Mouse (Mus musculus) embryonic facial prominence, embryonic 12.5 days (tissue): ENCODE measurements at regions not wholly inside any gene's neighbourhood (a gene's known extent, or its start where the extent isn't known, plus 50 kb on each side); places are given as distances from the start of the nearest gene placed in this dataset.

Experiments used
- ATAC-seq: fragments of 200-750 bp; cut with Nextera tagmentation; 2 replicates; pipeline ENCODE4 v1.8.0; 2017; ENCODE audit not compliant: insufficient number of reproducible peaks, insufficient read depth, low FRiP score, low TSS enrichment
- H3K27ac ChIP-seq: fragments of 300-500 bp; sonication (generic); 2 replicates; pipeline ENCODE4 v1.5.1; 2016; ENCODE audit warnings: mild to moderate bottlenecking
- H3K27me3 ChIP-seq: fragments of 300-500 bp; sonication (generic); 2 replicates; pipeline ENCODE4 v1.6.1; 2016; ENCODE audit warnings: mild to moderate bottlenecking, moderate library complexity
- H3K36me3 ChIP-seq: fragments of 300-500 bp; sonication (generic); 2 replicates; pipeline ENCODE4 v1.6.1; 2016; ENCODE audit warnings: mild to moderate bottlenecking
- H3K4me1 ChIP-seq: fragments of 300-500 bp; sonication (generic); 2 replicates; pipeline ENCODE4 v1.6.1; 2016
- H3K4me2 ChIP-seq: fragments of 300-500 bp; sonication (generic); replicated peaks from 2 replicates; pipeline ENCODE4 v1.6.1; 2016; ENCODE audit warnings: mild to moderate bottlenecking, moderate library complexity
- H3K4me3 ChIP-seq: fragments of 300-500 bp; sonication (generic); 2 replicates; pipeline ENCODE4 v1.5.1; 2016; ENCODE audit warnings: mild to moderate bottlenecking
- H3K9ac ChIP-seq: fragments of 300-500 bp; sonication (generic); 2 replicates; pipeline ENCODE4 v1.6.1; 2016; ENCODE audit warnings: mild to moderate bottlenecking, moderate library complexity
- H3K9me3 ChIP-seq: fragments of 300-500 bp; sonication (generic); 2 replicates; pipeline ENCODE4 v1.6.1; 2016; ENCODE audit warnings: mild to moderate bottlenecking, moderate library complexity
- WGBS: fragments of 180-500 bp; shearing (Covaris S2); methylation state at CpG from one replicate; pipeline ENCODE4 v1.1.7; 2016; 5-methylcytosine and 5-hydroxymethylcytosine counted together

- H3K36me3 ChIP-seq = no peaks in the 10 kb centered on the region
- no peak overlapping the region for H3K4me2 ChIP-seq
- WGBS = 47% methylated on average over 6 of the region's 6 CpGs
- H3K9me3 ChIP-seq = no peaks in the 10 kb centered on the region
- H3K27me3 ChIP-seq = no peaks in the 10 kb centered on the region
- H3K9ac ChIP-seq = no peak overlapping the region
- no peak overlapping the region for H3K4me3 ChIP-seq
- peaks cover 10% of the 10 kb centered on the region for H3K4me1 ChIP-seq
- H3K27ac ChIP-seq = peak overlapping the region; percentile 46; the same call in 1 of the 2 replicates
- no peak for ATAC-seq
Observed at GRCm38 (mm10) chr17:47138174-47138573, 127.8 kb upstream of the Ubr2 start.

- Histone ChIP-seq H3K27ac (no peak overlapping the region), H3K4me1 (peaks cover 7% of the 10 kb centered on the region), H3K36me3 (no peaks in the 10 kb centered on the region), H3K9ac (no peak overlapping the region), H3K27me3 (no peaks in the 10 kb centered on the region), H3K9me3 (no peaks in the 10 kb centered on the region), H3K4me2 (no peak overlapping the region), H3K4me3 (no peak overlapping the region)
- no peak for ATAC-seq
- WGBS = 86% methylated on average over 5 of the region's 5 CpGs
Observed at GRCm38 (mm10) chr17:47135391-47135790, 125.0 kb upstream of the Ubr2 start.

- Histone ChIP-seq H3K4me2 (no peak overlapping the region), H3K4me3 (no peak overlapping the region), H3K4me1 (peaks cover 3% of the 10 kb centered on the region), H3K27me3 (no peaks in the 10 kb centered on the region), H3K9ac (no peak overlapping the region), H3K9me3 (no peaks in the 10 kb centered on the region), H3K27ac (no peak overlapping the region), H3K36me3 (no peaks in the 10 kb centered on the region)
- 22% methylated on average over 2 of the region's 2 CpGs for WGBS
- no peak for ATAC-seq
Observed at GRCm38 (mm10) chr17:47133785-47134184, 123.4 kb upstream of the Ubr2 start.

- ATAC-seq = no peak
- no peaks in the 10 kb centered on the region for H3K9me3 ChIP-seq
Observed at GRCm38 (mm10) chr17:47127571-47127970, 117.2 kb upstream of the Ubr2 start.

GRCm38 (mm10) chr17:47123576-47123975 is 113.2 kb upstream of the Ubr2 start:
- Histone ChIP-seq H3K4me2 (no peak overlapping the region), H3K9me3 (no peaks in the 10 kb centered on the region), H3K9ac (no peak overlapping the region), H3K27me3 (no peaks in the 10 kb centered on the region), H3K36me3 (no peaks in the 10 kb centered on the region), H3K27ac (no peak overlapping the region), H3K4me3 (no peak overlapping the region), H3K4me1 (no peaks in the 10 kb centered on the region)
- no peak for ATAC-seq
- 86% methylated on average over 18 of the region's 18 CpGs for WGBS

More at GRCm38 (mm10) chr17:47127571-47127970, 117.2 kb upstream of the Ubr2 start:
- Histone ChIP-seq H3K36me3 (no peaks in the 10 kb centered on the region), H3K27me3 (no peaks in the 10 kb centered on the region), H3K4me3 (no peak overlapping the region), H3K9ac (no peak overlapping the region), H3K27ac (no peak overlapping the region), H3K4me2 (no peak overlapping the region), H3K4me1 (no peaks in the 10 kb centered on the region)
- 90% methylated on average over 3 of the region's 3 CpGs for WGBS

- Histone ChIP-seq H3K36me3 (no peaks in the 10 kb centered on the region), H3K4me1 (no peaks in the 10 kb centered on the region), H3K9ac (no peak overlapping the region), H3K4me2 (no peak overlapping the region), H3K27ac (no peak overlapping the region), H3K4me3 (no peak overlapping the region), H3K9me3 (no peaks in the 10 kb centered on the region), H3K27me3 (no peaks in the 10 kb centered on the region)
- 79% methylated on average over 9 of the region's 9 CpGs for WGBS
- no peak for ATAC-seq
Observed at GRCm38 (mm10) chr17:47122221-47122620, 111.9 kb upstream of the Ubr2 start.

- ATAC-seq = no peak
- H3K27ac ChIP-seq = no peak overlapping the region
- no peak overlapping the region for H3K4me3 ChIP-seq
- H3K9me3 ChIP-seq = no peaks in the 10 kb centered on the region
- H3K36me3 ChIP-seq = no peaks in the 10 kb centered on the region
- no peaks in the 10 kb centered on the region for H3K27me3 ChIP-seq
- no peak overlapping the region for H3K4me2 ChIP-seq
- H3K4me1 ChIP-seq = no peaks in the 10 kb centered on the region
- 86% methylated on average over 7 of the region's 7 CpGs for WGBS
- no peak overlapping the region for H3K9ac ChIP-seq
Observed at GRCm38 (mm10) chr17:47118010-47118409, 107.7 kb upstream of the Ubr2 start.

GRCm38 (mm10) chr17:47115754-47116153 is 105.4 kb upstream of the Ubr2 start:
- Histone ChIP-seq H3K4me1 (no peaks in the 10 kb centered on the region), H3K27ac (no peak overlapping the region), H3K9me3 (0 out of 2 replicates have a peak, but pooled peaks cover 3% of the 10 kb centered on the region), H3K4me3 (no peak overlapping the region), H3K36me3 (no peaks in the 10 kb centered on the region), H3K27me3 (no peaks in the 10 kb centered on the region), H3K4me2 (no peak overlapping the region), H3K9ac (no peak overlapping the region)
- whole genome bisulfite sequencing = 45% methylated on average over 13 of the region's 13 CpGs
- ATAC-seq = no peak

GRCm38 (mm10) chr17:47115141-47115540 is 104.8 kb upstream of the Ubr2 start:
- no peak overlapping the region for H3K4me3 ChIP-seq
- no peak overlapping the region for H3K27ac ChIP-seq
- no peak overlapping the region for H3K9ac ChIP-seq
- H3K9me3 ChIP-seq = 0 out of 2 replicates have a peak, but pooled peaks cover 3% of the 10 kb centered on the region
- no peak for ATAC-seq
- H3K4me2 ChIP-seq = no peak overlapping the region
- WGBS = 90% methylated on average over 5 of the region's 5 CpGs
- no peaks in the 10 kb centered on the region for H3K36me3 ChIP-seq
- H3K27me3 ChIP-seq = no peaks in the 10 kb centered on the region
- H3K4me1 ChIP-seq = no peaks in the 10 kb centered on the region

GRCm38 (mm10) chr17:47114736-47115135 is 104.4 kb upstream of the Ubr2 start:
- H3K4me2 ChIP-seq = no peak overlapping the region
- no peaks in the 10 kb centered on the region for H3K4me1 ChIP-seq
- 0 out of 2 replicates have a peak, but pooled peaks cover 3% of the 10 kb centered on the region for H3K9me3 ChIP-seq
- no peak overlapping the region for H3K9ac ChIP-seq
- no peak overlapping the region for H3K4me3 ChIP-seq
- WGBS = 86% methylated on average over 7 of the region's 7 CpGs
- no peak for ATAC-seq
- H3K36me3 ChIP-seq = no peaks in the 10 kb centered on the region
- no peak overlapping the region for H3K27ac ChIP-seq
- no peaks in the 10 kb centered on the region for H3K27me3 ChIP-seq

GRCm38 (mm10) chr17:47112556-47113225 is 102.3 kb upstream of the Ubr2 start:
- Histone ChIP-seq H3K9me3 (0 out of 2 replicates have a peak, but pooled peaks cover 3% of the 10 kb centered on the region), H3K27me3 (no peaks in the 10 kb centered on the region), H3K4me3 (no peak overlapping the region), H3K36me3 (no peaks in the 10 kb centered on the region), H3K4me2 (no peak overlapping the region), H3K4me1 (no peaks in the 10 kb centered on the region), H3K9ac (no peak overlapping the region), H3K27ac (no peak overlapping the region)
- whole genome bisulfite sequencing = 86% methylated on average over 16 of the region's 16 CpGs
- no peak for ATAC-seq

GRCm38 (mm10) chr17:47110836-47111235 is 100.5 kb upstream of the Ubr2 start:
- H3K36me3 ChIP-seq = no peaks in the 10 kb centered on the region
- no peak overlapping the region for H3K4me3 ChIP-seq
- H3K9ac ChIP-seq = no peak overlapping the region
- 0 out of 2 replicates have a peak, but pooled peaks cover 3% of the 10 kb centered on the region for H3K9me3 ChIP-seq
- no peak overlapping the region for H3K27ac ChIP-seq
- H3K4me1 ChIP-seq = no peaks in the 10 kb centered on the region
- WGBS = 88% methylated on average over 4 of the region's 4 CpGs
- no peak for ATAC-seq
- H3K4me2 ChIP-seq = no peak overlapping the region
- no peaks in the 10 kb centered on the region for H3K27me3 ChIP-seq
